Mouse (Mus musculus) small intestine, adult 2 months (tissue): ENCODE data around the gene 2210011C24Rik. TPM values are rescaled to one million over a fixed set of nuclear protein-coding genes. Genes with fewer than 3 reads are reported as not detected.
A peak's percentile ranks its signal among the peaks of the same experiment; 100 is the strongest.

Source experiments
- H3K27ac ChIP-seq: fragments of 200-500 bp; 2 replicates; pipeline ENCODE4 v1.5.1; 2012; ENCODE audit warnings: low read depth, low read length, control low read depth, inconsistent platforms; ENCODE audit not compliant: insufficient read depth
- H3K27me3 ChIP-seq: fragments of 200-500 bp; 2 replicates; pipeline ENCODE4 v1.6.1; 2012; ENCODE audit warnings: mild to moderate bottlenecking, moderate library complexity, low read length, inconsistent platforms; ENCODE audit not compliant: control insufficient read depth, insufficient read depth
- H3K36me3 ChIP-seq: fragments of 200-500 bp; 2 replicates; pipeline ENCODE4 v1.6.1; 2012; ENCODE audit warnings: mild to moderate bottlenecking, low read length, control low read depth, inconsistent platforms; ENCODE audit not compliant: control insufficient read depth, insufficient read depth
- H3K4me1 ChIP-seq: fragments of 200-500 bp; 2 replicates; pipeline ENCODE4 v1.6.1; 2012; ENCODE audit warnings: low read length, inconsistent platforms, mixed read lengths; ENCODE audit not compliant: control insufficient read depth, insufficient read depth, insufficient read length
- H3K4me3 ChIP-seq: fragments of 200-500 bp; 2 replicates; pipeline ENCODE4 v1.5.1; 2012; ENCODE audit warnings: low read depth, mild to moderate bottlenecking, control low read depth, inconsistent platforms, low read length, moderate library complexity
- CTCF ChIP-seq: fragments of 200-500 bp; IDR thresholded peaks from 2 replicates; pipeline ENCODE4 v1.5.1; 2012; ENCODE audit warnings: low read depth, mild to moderate bottlenecking, control low read depth, inconsistent platforms, low read length, moderate library complexity, mixed read lengths; ENCODE audit not compliant: insufficient replicate concordance, insufficient read length; ENCODE audit errors: extremely low read depth
- POLR2A ChIP-seq: fragments of 200-500 bp; IDR thresholded peaks from 2 replicates; pipeline ENCODE4 v1.6.1; 2012; ENCODE audit warnings: low read depth, mild to moderate bottlenecking, control low read depth, inconsistent platforms, low read length, moderate library complexity
- WGBS: fragments of 180-500 bp; shearing (Covaris S2); methylation state at CpG from one replicate; pipeline ENCODE4 v1.1.7; 2018; 5-methylcytosine and 5-hydroxymethylcytosine counted together
- polyA plus RNA-seq: library from polyadenylated mRNA; depleted of rRNA; stranded (reverse); fragments of >200 nt; gene quantifications from 2 replicates; pipeline ENCODE4 v1.2.3, GENCODE M21; 2012

The 2210011C24Rik gene
- polyA plus RNA-seq, 1 experiment = 13.5 TPM

DNA sequence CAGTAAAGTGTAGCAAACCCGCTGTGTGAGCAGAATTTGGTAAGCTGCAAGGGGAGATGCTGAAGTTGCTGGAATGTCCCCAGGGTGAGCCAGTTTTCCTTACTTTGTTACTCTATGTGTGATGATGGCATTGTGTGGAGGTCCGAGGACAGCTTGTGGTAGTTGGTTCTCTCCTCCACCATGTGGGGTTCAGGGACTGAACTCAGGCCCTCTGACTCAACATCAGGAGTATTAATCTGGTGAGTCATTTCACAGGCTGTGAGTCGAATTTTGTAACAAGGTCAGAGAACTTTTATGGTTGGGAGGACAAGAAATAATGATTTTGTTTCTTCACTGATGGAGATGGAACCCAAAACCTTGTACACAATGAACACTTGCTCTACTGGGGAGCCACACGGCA, 20.8 kb upstream of the 2210011C24Rik start:
- no peaks in the 10 kb centered on the region for H3K4me1 ChIP-seq
- H3K27ac ChIP-seq = no peak overlapping the region
- WGBS = 63% methylated on average over 4 of the region's 4 CpGs
- no peak overlapping the region for H3K4me3 ChIP-seq
- H3K36me3 ChIP-seq = no peaks in the 10 kb centered on the region
- TF ChIP-seq POLR2A (no peak), CTCF (no peak)
- no peaks in the 10 kb centered on the region for H3K27me3 ChIP-seq

DNA sequence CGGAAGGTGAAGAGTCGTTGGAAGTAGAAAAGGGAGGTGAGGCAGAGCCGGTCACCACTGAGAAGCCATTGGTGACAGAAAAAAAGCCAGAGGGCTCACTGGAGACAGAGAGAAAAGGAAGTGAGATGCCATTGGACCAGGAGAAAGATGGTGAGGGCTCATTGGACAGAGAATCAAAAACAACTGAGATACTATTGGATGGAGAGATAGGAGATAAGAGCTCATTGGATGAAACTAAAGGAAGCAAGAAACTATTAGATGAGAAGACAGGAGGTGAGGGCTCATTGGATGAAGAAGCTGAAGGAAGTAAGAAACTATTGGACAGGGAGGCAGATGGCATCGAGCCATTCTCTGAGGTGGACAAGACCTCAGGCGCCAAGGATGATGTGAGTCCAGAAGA, 17.3 kb upstream of the 2210011C24Rik start:
- Histone ChIP-seq H3K4me1 (no peaks in the 10 kb centered on the region; the same call in 1 of the 2 replicates), H3K27me3 (peaks cover 11% of the 10 kb centered on the region; the same call in 1 of the 2 replicates), H3K36me3 (no peaks in the 10 kb centered on the region), H3K27ac (no peak overlapping the region), H3K4me3 (no peak overlapping the region)
- WGBS = 81% methylated on average over 5 of the region's 5 CpGs
- TF ChIP-seq POLR2A (no peak), CTCF (no peak)

DNA sequence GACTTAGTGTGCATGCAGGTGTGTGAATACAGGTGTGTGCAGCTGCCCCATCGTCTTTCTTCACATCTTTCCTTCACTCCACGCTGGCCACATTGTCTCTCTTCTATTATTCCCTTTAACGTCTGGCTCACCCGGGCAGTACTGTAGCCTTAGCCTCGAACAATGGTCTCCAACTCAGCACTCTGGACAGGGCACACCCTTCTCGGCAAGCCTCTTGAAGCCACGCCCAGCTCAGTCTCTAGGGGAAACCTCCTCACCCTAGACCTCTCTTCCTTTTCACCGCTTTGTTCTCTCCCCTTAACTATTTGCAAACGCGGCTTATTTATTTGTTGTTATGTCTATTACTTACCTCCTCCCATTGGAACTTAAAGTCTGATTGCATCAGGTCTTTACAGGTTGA, 15.5 kb upstream of the 2210011C24Rik start:
- Histone ChIP-seq H3K4me1 (peaks cover 5% of the 10 kb centered on the region), H3K27ac (no peak overlapping the region), H3K27me3 (peaks cover 11% of the 10 kb centered on the region; the same call in 1 of the 2 replicates), H3K4me3 (no peak overlapping the region), H3K36me3 (no peaks in the 10 kb centered on the region)
- WGBS = 24% methylated on average over 10 of the region's 10 CpGs
- TF ChIP-seq POLR2A (no peak), CTCF (no peak)

GRCm38 (mm10) chr8:84025863-84026262, 13.9 kb upstream of the 2210011C24Rik start:
- peak overlapping the region; percentile 32 for H3K4me3 ChIP-seq
- H3K27ac ChIP-seq = no peak overlapping the region

GRCm38 (mm10) chr8:84024171-84024570, 12.2 kb upstream of the 2210011C24Rik start:
- H3K36me3 ChIP-seq = no peaks in the 10 kb centered on the region
- H3K27me3 ChIP-seq = peaks cover 17% of the 10 kb centered on the region
- WGBS = 20% methylated on average over 10 of the region's 10 CpGs
- peaks cover 9% of the 10 kb centered on the region for H3K4me1 ChIP-seq
- H3K4me3 ChIP-seq = no peak overlapping the region
- H3K27ac ChIP-seq = no peak overlapping the region
- TF ChIP-seq POLR2A = no peak
- TF ChIP-seq CTCF = peak; percentile 67; the same call in 1 of the 2 replicates

More at GRCm38 (mm10) chr8:84025863-84026262, 13.9 kb upstream of the 2210011C24Rik start:
- TF ChIP-seq POLR2A (no peak), CTCF (no peak)
- H3K27me3 ChIP-seq = peaks cover 17% of the 10 kb centered on the region
- WGBS = 7% methylated on average over 41 of the region's 41 CpGs
- peaks cover 9% of the 10 kb centered on the region for H3K4me1 ChIP-seq
- H3K36me3 ChIP-seq = no peaks in the 10 kb centered on the region

DNA sequence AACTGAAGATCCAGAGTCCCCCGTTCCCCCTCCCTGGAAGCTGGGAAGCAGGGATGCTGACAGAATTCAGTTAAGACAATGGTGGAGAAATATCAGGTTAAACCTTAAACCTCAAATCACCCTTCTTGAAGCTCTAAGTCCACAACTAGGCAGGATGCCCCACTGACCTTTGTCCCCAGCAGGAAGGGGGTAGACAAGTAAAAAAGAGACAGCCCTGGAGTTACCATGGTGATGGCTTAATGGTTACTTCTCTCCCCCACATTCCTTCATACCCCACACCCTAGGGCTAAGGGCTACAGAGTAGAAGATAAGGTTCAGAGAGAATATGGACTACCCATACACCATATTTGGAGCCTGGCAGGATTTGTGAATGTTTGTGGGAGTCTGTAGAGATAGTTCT, 11.7 kb upstream of the 2210011C24Rik start:
- Histone ChIP-seq H3K4me3 (no peak overlapping the region), H3K27ac (no peak overlapping the region), H3K4me1 (peaks cover 9% of the 10 kb centered on the region), H3K27me3 (peaks cover 17% of the 10 kb centered on the region), H3K36me3 (no peaks in the 10 kb centered on the region)
- 40% methylated on average over 1 of the region's 1 CpGs for WGBS
- TF ChIP-seq POLR2A (no peak), CTCF (no peak)

- WGBS = 6% methylated on average over 5 of the region's 5 CpGs
- H3K4me1 ChIP-seq = peaks cover 9% of the 10 kb centered on the region
- peaks cover 17% of the 10 kb centered on the region for H3K27me3 ChIP-seq
- no peak overlapping the region for H3K4me3 ChIP-seq
- H3K36me3 ChIP-seq = no peaks in the 10 kb centered on the region
- H3K27ac ChIP-seq = no peak overlapping the region
- TF ChIP-seq CTCF (no peak), POLR2A (no peak)
Observed at GRCm38 (mm10) chr8:84023085-84023484, 11.1 kb upstream of the 2210011C24Rik start.
